Mouse (Mus musculus): ENCODE measurements at regions not wholly inside any gene's neighbourhood (a gene's known extent, or its start where the extent isn't known, plus 50 kb on each side); places are given as distances from the start of the nearest gene placed in this dataset.

- no peaks in the 10 kb centered on the region for H3K4me1 ChIP-seq (ENCODE audit: control insufficient read depth, insufficient read depth, insufficient read length, low read length)
- no peaks in the 10 kb centered on the region for H3K27me3 ChIP-seq (ENCODE audit: control insufficient read depth, insufficient read depth, low read length)
- H3K27ac ChIP-seq (ENCODE audit: insufficient read depth, low read depth, low read length), result no peak overlapping the region
- no peaks in the 10 kb centered on the region for H3K36me3 ChIP-seq (ENCODE audit: control insufficient read depth, insufficient read depth, low read length)
- whole genome bisulfite sequencing, result 54% methylated on average over 3 of the region's 3 CpGs
- TF ChIP-seq POLR2A (IDR thresholded peaks at IDR 0.05; ENCODE audit: low read depth, low read length) (no peak), CTCF (IDR thresholded peaks at IDR 0.05; ENCODE audit: extremely low read depth, insufficient read length, insufficient replicate concordance, low read depth, low read length) (no peak)
- H3K4me3 ChIP-seq (ENCODE audit: low read depth, low read length), result no peak overlapping the region
These were observed 51.7 kb upstream of the Hs3st2 start for GRCm38 (mm10) chr7:121339942-121340341.

Data from small intestine, adult 2 months (tissue).